Mouse (Mus musculus) urinary bladder, postnatal 36 days (tissue): ENCODE measurements around the gene Vmn2r90.
A peak's percentile ranks its signal among the peaks of the same experiment; 100 is the strongest.
"Not testable (repeated sequence)": the region's sequence is repeated elsewhere in the genome, so short reads cannot be mapped to it uniquely, and the experiment has no call there.

Experiments used
- DNase-seq, 2 experiments: peaks; one replicate each; pipeline ENCODE4 v3.0.0; 2022; ENCODE audit warnings: low spot score in 2 of 2, mixed read lengths in 1 of 2

Vmn2r90 gene

GRCm38 (mm10) chr17:17703447-17703846 lies at the start of gene Vmn2r90:
Vmn2r90 (plus strand) TSS chr17:17703747.
- DNase-seq: no peak

- no peak for DNase-seq
Measured at GRCm38 (mm10) chr17:17654997-17655828, 48.3 kb upstream of the Vmn2r90 start.

- no peak for DNase-seq
Measured at GRCm38 (mm10) chr17:17655829-17656176, 47.7 kb upstream of the Vmn2r90 start.

DNA sequence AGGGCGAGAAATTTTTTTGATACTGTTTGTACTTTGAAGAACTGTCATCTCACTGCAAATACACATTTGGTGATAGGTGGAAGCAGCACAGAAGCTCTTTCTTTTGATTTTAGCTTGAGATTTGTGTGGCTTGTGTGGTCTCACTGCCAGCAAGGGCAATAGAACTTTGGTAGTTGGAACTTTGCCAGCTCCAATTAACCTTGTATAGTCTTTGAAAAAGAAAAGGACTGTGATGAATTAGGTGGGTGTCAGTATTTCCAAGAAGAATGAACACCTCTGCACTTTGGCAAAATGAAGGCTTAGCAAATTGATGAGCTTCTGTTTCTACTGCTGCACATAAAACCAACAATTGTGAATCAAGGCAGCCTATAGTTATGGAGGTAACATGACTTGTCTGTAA lies 24.8 kb upstream of the Vmn2r90 start:
- DNase-seq: no peak

DNA sequence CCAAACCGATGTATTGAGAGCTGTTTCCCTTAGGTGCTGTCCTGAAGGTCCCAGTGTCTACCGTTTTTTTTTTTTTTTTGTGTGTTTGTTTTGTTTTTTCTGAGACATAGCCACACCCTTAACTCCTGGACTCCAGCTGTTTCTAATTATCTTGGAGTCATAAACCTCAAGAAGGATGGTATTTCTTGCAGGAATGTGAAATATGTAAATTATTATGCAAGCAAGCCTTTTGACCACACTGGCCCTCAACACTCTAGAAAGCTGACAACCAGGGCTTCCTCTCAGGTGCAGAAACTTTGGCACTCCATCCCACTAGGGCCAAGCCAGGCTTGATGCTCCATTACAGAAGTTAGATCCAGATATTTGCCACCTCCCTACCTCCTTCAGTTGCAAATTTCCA lies 12.9 kb upstream of the Vmn2r90 start:
- no peak for DNase-seq

GRCm38 (mm10) chr17:17732396-17732795 lies 28.8 kb downstream of the Vmn2r90 start:
- not testable (repeated sequence) for DNase-seq

GRCm38 (mm10) chr17:17738635-17739034 lies 35.1 kb downstream of the Vmn2r90 start:
- DNase-seq: no peak

DNA sequence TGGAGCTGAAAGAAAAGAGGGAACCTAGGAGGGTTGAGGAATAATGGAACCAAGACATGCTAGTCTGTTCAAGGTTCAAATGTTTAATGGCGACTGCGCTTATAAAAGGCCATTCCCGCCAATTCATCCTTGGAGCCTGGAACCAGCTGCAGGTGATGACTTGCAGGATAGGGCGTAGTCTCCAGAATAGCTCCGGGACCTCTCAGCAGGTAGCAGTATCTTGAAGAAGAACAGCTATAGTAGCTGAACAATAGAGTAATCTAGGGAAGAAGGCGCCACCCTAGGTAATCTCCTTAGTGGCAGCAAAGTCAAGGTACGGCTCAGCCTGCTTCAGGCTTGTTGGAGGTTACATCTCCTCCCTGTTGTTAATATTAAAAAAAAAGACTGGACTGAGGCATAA lies 35.8 kb downstream of the Vmn2r90 start:
- DNase-seq: not testable (repeated sequence)

- DNase-seq: not testable (repeated sequence)
Measured at GRCm38 (mm10) chr17:17739936-17740335, 36.4 kb downstream of the Vmn2r90 start.

GRCm38 (mm10) chr17:17741516-17741915 lies 38.0 kb downstream of the Vmn2r90 start:
- not testable (repeated sequence) for DNase-seq

DNA sequence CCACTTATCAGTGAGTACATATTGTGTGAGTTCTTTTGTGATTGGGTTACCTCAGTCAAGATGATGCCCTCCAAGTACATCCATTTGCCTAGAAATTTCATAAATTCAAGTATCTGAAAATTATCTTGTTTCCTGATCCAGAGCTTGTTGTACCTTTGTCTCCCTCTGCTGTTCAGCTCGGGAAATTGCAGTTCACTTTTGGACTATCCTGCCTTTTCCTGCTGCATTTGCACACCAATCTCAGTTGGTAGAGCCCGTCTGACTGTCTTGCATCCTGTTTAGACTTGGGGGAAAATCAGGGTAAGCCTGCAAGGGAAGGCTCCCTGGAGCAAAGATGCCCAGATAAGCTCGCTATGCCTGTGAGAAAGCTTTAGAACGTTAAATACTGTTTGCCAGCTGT lies 45.8 kb downstream of the Vmn2r90 start:
- peak in 1 of 2 experiments; percentile 33 for DNase-seq

GRCm38 (mm10) chr17:17762614-17763293 lies 59.2 kb downstream of the Vmn2r90 start:
- no peak for DNase-seq

DNA sequence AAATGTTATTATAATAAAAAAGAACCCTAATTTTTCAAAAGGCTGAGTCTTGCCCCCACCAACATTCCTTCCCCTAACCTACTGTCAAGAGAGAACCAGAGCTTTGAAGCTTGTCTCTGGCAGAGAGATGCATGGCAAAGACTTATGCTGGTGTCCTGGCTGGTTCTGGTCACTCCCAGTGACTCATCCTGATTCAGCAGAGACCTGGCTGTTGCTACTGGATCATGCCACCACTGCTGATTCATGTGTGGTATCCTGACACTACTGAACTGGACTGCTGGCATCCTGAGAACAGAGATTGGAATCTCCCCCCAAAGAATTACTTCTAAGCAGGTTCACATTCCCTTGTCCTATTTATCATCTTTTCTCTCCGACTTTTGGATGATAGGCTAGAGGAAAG lies 60.7 kb downstream of the Vmn2r90 start:
- DNase-seq: no peak

GRCm38 (mm10) chr17:17766481-17766880 lies 62.9 kb downstream of the Vmn2r90 start:
- DNase-seq: peak; percentile 2 to 7
